Mouse (Mus musculus) frontal cortex, adult 2 months (tissue): ENCODE results near the gene Acox3. TPM values are rescaled to one million over a fixed set of nuclear protein-coding genes. Genes with fewer than 3 reads are reported as not detected.

Source experiments
- DNase-seq, 2 experiments: peaks; one replicate each; pipeline ENCODE4 v3.0.0; 2022; ENCODE audit warnings: low spot score in 1 of 2; ENCODE audit errors: extremely low spot score in 1 of 2
- polyA plus RNA-seq: library from polyadenylated mRNA; depleted of rRNA; stranded (reverse); fragments of >200 nt; gene quantifications from 2 replicates; pipeline ENCODE4 v1.2.3, GENCODE M21; 2012

Acox3 gene
- polyA plus RNA-seq, 1 experiment: 29.4 TPM

DNA sequence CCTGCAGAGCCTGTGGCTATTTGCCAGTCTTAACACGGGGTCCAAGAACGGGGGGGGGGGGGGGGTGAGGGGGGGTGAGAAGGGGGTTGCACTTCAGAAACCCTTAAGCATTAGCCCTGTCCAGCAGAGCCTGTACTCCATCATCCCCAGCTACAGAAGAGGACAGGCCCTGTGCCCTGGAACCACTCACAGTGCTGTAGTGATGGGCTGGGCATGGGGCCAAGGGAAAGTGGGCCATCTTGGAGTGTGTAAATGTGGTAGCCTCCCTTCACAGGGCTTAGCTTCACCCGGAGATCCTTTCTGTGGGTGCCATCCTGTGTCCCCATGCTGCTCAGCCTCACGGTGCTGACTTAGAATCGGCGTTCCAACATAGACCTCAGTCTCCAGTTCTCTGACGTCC is 24.9 kb downstream of the Acox3 start:
- DNase-seq: peak in 1 of 2 experiments; percentile 24

GRCm38 (mm10) chr5:35608559-35608958 is 25.7 kb downstream of the Acox3 start:
- DNase-seq: no peak

DNA sequence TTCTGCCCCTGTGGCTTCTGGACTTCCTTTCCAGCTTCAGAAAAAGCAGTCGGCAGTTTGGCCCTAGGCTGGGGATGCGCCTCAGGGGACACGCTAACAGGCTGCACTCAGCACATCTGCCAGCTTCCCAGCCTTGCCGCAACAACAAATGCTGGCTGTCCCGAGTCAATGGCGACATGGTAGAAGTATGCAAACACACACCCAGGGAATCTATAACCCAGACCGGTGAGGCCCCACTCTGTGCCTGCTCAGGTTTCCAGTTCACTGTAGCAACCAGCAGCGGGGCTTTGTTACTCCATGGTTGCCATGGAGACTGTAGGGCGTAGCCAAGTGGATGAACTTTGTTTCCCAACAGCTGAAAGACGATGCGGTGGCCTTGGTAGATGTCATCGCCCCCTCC is 26.5 kb downstream of the Acox3 start:
- no peak for DNase-seq

DNA sequence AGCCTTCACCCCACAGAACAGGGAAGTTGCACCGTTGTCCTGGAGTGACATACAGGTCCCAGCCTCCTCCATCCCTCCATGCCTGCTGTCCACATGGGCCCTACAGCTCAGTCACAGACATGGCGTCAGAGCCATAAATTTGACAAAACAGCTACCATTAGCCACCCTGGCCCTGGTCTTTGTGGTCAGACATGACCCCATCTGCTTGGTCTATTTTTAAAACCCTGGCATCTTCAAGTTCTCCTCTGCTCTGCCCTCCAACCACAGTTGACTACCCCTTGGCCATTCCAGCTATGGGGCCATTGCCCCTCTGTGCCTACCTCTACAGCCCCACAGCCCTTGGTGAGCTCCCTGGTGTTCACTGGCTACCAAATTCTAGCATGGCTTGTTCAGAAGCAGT is 27.1 kb downstream of the Acox3 start:
- DNase-seq: no peak

DNA sequence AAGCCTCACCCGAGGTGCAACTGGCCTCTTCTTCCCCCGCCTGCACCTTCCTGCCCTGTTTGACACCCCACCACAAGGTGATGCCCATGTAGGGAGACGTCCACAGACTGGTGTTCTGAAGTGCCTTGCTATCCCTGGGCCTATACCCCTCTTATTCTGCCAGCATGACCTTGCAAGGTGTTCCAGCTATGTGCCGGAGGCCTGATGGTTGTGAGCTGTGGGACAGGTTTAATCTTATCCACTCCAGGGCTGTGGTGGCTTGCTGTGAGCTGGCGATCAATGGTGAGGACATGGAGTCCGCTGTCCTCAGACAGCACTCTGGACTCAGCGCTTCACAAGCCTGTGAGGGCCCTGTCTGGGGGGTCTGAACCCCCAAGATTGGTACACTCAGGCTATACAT is 27.5 kb downstream of the Acox3 start:
- no peak for DNase-seq

DNA sequence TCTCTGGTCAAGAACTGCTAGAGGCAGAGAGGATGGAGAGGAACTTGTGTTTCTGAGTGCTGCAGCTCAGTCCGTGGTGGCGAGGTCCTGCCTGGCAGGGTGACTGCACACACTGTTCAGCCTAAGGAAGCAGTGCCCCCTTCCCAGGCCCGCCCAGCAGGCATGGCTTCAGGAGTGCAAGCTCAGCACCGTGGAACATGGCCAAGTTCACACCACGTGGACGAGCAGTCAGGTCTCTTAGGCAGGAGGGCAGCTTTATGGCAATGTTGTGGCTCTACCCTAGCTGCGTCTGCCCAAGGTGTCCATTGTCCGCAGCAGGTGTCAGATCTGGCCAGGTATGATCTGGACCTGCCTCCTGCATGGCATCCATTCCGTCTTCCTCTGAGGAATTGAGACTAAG is 28.3 kb downstream of the Acox3 start:
- no peak for DNase-seq

DNA sequence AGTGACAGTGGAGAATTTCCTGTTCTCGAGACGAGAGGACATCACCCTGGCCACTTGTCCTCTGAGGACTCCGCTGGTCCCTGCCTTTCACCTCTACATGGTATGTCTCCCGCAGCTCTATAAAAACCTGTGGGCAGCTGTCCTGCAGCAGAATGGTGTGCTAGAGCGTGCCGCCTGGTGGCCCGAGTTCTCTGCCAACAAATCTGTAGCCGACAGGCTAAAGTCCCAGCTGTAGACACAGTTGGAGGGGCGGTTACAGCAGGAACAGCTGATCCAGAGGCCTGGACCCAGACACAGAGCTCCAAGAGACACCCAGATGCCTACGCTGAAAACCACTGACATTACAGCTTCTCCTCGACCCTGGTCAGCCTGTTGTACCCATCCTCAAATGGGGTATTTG is 29.1 kb downstream of the Acox3 start:
- DNase-seq: no peak

DNA sequence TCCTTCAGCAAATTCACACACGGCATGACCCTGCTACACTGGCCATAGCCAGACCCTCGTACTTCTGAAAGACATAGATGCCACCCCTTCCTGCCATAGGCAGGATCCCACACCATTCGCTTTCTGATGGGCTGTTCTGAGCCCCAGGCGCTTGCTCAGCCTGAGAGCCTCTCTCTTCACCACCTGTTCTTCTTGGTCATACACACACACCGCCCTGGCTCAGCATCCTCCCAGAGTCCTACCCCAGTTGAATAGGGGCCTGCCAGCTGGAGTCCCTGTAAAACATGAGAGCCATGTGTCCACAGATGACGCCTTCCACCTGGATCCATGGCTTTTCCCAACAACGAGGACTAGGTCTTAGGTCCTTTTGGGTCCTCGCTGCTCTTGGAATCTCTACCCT is 29.9 kb downstream of the Acox3 start:
- DNase-seq: no peak

DNA sequence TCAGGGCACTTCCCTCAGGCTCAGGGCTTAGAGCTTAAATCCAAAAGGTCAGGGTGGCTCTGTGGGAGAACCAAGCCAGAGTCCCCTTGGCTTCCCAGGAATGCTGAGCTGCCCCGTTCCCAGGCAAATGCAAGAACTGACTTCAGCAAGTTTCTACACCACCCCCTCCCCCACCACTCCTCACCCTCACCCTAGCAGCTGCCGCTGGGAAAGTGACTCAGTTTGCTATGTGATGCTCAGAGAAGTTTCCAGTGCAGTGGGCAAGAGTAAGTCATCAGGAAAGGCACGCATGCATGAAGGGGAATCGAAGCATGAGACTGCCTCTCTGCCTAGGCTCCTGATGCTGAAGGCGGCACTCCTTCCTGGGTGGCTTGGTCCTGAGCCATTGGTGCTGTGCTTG is 34.1 kb downstream of the Acox3 start:
- DNase-seq: no peak

GRCm38 (mm10) chr5:35621114-35621513 is 38.3 kb downstream of the Acox3 start:
- no peak for DNase-seq

DNA sequence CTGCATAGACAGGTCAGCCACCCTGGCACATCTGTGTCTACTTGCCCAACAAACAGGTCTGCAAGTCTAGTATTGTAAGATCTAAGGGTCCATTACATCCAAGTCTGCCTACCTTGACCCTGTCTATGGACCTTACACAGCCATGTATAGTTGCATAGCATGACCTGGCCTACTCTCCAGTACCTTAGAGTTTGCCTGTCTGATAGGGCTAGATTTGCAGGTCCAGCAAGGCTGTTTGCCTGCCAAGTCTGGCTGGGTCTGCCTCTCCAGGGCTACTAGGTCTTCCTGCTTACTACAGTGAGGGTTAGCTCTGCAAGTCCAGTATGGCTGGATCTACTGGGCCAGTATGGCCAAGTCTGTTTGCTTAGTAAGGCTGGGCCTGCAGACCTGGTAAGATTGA is 41.0 kb downstream of the Acox3 start:
- DNase-seq: no peak

- no peak for DNase-seq
These were observed 42.0 kb downstream of the Acox3 start for GRCm38 (mm10) chr5:35624751-35625239.

DNA sequence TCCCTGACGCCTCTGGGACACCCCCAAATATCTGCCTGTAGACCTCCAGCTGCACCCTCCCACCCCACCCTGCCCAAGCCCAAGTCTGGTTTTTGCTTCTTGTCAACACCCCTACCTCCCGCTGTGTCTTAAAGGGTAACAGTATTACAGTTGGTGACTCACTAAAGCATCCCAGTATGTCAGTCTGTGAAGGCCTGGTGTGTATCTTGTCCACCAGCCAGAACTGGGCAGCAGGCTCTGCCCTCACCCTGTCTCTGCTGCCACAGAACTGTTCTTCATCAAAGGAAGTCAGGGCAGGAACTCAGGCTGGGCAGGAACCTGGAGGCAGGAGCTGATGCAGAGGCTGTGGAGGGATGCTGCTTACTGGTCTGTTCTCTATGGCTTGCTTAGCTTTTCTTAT is 43.6 kb downstream of the Acox3 start:
- no peak for DNase-seq

DNA sequence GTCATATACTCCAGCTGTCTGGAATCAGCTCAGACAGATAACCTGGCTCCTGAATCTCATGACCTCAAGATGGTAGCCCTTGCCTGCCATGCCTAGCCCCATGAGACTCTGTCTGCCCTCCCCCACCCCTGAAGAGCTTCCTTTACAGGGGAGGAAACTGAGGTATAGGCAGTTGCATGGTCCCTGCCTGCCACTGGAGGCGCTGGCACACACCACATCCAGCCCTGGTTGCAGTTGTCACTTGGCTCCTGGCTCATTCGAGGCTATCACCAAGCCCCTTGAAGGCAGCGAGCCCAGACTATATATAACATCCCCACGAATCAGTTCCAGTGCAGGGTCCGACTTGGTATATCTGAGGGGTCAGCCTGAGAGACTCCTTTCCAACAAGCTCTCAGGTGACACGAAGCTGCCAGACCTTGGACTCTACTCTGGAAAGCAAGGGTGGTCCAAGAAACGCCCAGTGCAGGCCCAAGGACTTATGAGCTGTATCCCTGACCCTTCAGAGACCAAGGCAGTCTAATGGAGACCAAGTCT is 44.5 kb downstream of the Acox3 start:
- DNase-seq: no peak

- DNase-seq: peak; percentile 19 to 57
These were observed 45.8 kb downstream of the Acox3 start for GRCm38 (mm10) chr5:35628685-35629084.

- no peak for DNase-seq
These were observed 46.5 kb downstream of the Acox3 start for GRCm38 (mm10) chr5:35629333-35629732.

- no peak for DNase-seq
These were observed 47.9 kb downstream of the Acox3 start for GRCm38 (mm10) chr5:35630706-35631105.

DNA sequence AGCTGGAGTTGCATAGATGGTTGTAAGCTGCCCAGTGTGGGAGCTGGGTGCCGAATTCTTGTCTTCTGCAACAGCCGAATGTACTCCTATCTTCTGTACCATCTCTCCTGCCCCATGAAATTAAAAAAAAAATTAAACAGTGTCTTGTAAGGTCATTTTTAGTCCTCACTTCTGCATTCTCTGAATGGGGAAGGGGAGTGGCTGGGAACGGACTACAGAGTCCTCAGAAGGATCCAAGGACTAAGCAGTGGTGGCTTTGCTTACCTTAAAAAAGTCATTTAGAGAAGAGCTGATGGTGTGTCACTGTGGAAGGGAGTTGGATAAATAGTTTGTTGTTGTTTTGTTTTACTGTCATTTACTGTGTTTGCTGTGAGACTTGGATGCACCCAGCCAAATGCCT is 48.4 kb downstream of the Acox3 start:
- no peak for DNase-seq

GRCm38 (mm10) chr5:35631755-35632154 is 48.9 kb downstream of the Acox3 start:
- no peak for DNase-seq

DNA sequence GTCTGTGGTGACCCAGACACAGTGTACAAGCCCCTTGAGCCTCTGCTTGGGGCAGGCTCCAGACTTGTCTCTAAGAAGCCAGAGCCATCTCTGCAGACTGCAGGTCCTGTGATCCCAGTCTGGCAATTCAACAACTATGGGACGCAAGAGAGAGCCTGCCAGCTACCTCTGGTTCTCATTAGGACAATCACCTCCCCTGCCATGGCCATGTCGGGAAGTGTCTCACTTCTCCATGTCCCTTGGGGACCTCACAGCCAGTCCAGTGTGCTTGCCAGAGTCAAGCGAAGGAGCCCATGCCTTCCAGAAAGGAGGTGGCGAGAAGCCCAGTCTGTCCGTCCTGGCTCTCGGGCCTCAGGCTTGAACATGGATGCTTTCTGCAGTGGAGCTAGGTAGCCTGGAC is 50.0 kb downstream of the Acox3 start:
- no peak for DNase-seq

- DNase-seq: no peak
These were observed 53.2 kb downstream of the Acox3 start for GRCm38 (mm10) chr5:35636016-35636415.

GRCm38 (mm10) chr5:35641961-35642584 is 59.2 kb downstream of the Acox3 start:
- DNase-seq: no peak
